Mouse (Mus musculus) heart, postnatal 10 days (tissue): Measurements from ENCODE around the gene Vmn1r73. TPM values are rescaled to one million over a fixed set of nuclear protein-coding genes. Genes with fewer than 3 reads are reported as not detected.

Experiments
- DNase-seq, 2 experiments: peaks; one replicate each; pipeline ENCODE4 v3.0.0; 2021
- intact Hi-C: fragments of 180-260 bp; cut with DNase I; formaldehyde crosslinking; loops from one replicate; pipeline ENCODE4 v1.15.1; 2025
- total RNA-seq, 2 experiments: library from RNA; stranded (reverse); gene quantifications; 2 replicates each; pipeline ENCODE4 v1.2.3; 2021

Vmn1r73 gene
- not detected for total RNA-seq

DNA sequence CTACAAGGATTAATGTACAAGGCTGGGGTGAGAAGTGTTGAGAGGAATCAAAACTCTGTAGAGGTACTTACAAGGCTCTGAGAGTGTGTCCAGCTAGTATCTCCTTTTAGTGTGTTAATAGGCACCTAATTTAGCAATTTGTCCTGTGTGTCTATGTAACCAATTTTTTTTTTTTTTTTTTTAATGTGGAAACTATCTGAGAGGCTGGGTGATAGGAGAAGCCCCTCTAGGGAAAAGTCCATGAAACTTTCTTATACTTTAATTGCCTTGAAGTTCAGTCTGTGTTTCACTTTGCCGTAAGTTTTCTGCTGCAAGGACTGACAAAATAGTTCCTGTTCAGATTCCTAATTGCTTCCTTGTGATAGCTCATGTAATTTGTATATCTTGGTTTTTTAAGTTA, at the start of gene Vmn1r73:
TSS of gene Vmn1r73 (plus strand) at position 301 of the 400 bp plus-strand sequence.
- intact Hi-C loops, result no loop called here
- DNase-seq, result no peak

Other genes starting within 250 kb of the Vmn1r73 start
- gene Zscan4-ps2, start 216.0 kb upstream of the Vmn1r73 start, total RNA-seq, result not detected
- not detected for gene Zscan4-ps3, start 121.0 kb upstream of the Vmn1r73 start, total RNA-seq
- gene Vmn1r72, start 50.1 kb upstream of the Vmn1r73 start, total RNA-seq, result not detected
- not detected for gene Vmn1r74, start 103.7 kb downstream of the Vmn1r73 start, total RNA-seq
- not detected for gene Vmn1r75, start 144.4 kb downstream of the Vmn1r73 start, total RNA-seq
- gene Vmn1r76, start 207.9 kb downstream of the Vmn1r73 start, total RNA-seq, result not detected